Mouse (Mus musculus): ENCODE measurements around the gene Cd274.

Gene Cd274

DNA sequence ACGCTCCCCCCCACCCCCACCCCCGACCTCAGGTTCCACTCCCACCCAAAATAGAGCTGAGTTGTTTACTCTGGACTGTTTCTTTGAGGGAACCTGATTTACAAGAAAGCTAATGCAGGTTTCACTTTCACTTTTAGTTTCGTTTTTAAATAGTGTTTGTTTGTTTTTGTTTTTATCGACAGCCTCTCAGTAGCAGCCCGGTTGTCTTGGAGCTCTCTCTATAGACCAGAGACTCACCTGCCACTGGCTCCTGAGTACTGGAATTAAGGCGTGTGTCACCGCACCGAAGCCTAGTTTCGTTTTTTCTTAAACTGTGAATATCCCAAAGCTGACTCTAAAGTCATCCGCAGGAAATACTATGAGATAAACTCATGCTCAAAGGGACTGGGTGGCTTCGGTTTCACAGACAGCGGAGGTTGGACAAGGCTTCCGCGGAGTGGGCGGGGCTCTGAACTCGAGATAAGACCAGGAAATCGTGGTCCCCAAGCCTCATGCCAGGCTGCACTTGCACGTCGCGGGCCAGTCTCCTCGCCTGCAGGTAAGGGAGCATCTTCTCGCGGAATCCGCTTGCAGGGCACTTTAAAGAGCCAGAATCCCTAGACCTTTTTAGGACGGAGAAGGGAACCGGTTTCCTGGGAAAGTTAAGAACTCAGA is at the start of gene Cd274, which contains the start of gene Plgrkt:
TSS of gene Cd274 (plus strand) at position 487 of the 654 bp plus-strand sequence.
TSS of gene Plgrkt (minus strand) at position 422 of the 654 bp plus-strand sequence.
- DNase-seq (ENCODE audit: low spot score), result peak; percentile 30

DNA sequence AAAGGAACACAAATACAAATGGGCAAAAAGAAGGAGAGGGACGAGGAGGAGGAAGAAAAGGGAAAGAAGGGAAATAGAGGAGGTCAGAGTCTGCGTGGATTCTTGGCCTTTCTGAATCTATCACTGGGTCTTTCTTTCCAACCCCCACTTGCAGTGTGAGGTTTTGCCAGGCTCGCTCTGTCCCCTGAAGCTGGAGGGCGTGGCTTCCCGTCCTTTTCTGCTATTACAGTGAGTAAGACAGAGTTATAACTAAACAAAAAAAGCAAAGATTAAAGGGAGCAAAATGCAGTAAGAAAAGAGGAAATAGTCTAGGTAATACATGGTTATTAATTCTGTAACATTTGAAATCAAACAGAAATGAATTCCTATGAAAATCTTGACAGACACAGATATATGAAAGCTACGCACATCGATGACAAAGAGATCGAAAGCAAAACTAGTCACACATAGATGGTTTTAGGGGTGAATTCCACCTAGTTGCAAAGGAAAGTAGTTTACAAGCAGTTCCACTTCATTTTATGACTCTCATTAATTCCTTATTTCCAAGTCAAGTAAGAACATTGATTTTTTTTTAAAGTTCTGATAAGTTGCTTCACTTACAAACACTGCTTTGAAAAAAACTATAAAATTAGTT is 43.7 kb upstream of the Cd274 start:
- no peak for DNase-seq (ENCODE audit: low spot score)

- DNase-seq (ENCODE audit: low spot score), result no peak
Measured at GRCm38 (mm10) chr19:29325053-29325851, 42.0 kb upstream of the Cd274 start, which contains the start of gene Insl6. Insl6 (minus strand) TSS chr19:29325356.

- DNase-seq (ENCODE audit: low spot score), result no peak
Measured at GRCm38 (mm10) chr19:29325852-29326180, 41.4 kb upstream of the Cd274 start.

DNA sequence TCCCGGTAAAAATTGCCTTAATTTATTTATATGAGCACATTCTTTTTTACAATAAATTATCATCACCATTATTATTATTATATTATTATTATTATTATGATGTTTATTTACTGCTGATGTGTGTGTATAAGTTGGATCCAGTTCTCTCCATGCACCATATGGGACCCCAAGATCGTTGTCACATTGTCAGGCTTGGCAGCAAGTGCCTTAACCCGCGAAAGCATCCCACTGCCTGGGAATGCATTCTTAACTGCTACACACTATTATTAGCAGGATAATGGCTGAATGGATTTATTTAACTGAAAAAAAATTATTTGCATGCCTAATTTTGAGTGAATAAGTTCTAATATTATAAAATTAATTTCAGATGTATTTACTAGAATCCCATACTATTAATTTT is 40.9 kb upstream of the Cd274 start:
- no peak for DNase-seq (ENCODE audit: low spot score)

DNA sequence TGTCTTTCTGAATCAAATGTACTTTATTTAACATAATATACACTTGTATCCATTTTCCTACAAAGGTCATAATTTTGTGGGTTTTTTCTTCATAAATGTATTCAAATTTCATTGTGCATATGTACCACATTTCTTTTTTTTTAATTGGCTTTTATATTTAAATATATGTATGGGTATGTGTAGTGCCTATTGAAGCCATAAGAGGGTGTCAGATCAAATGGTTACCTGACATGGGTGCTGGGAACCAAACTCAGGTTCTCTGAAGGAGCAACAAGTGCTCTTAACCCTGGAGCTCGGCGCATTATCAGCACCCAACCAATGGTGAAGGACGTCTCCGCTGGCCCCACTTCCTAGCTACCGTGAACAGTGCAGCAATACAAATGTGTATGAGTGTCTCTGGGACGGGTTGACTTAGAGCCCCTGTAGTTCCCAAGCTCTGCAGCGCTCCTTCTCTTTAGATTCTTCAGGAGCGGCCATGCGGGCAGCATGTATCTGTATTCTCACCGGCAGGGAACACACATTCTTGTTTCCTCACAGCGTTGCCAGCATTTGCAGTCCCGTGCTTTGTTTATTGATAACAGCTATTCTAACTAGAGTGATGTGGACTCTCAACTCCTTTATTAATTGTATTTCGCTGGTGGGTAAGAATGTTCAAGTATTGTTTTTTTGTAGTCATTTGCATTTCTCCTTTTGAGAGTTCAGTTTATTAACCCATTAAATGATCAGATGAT is 40.3 kb upstream of the Cd274 start:
- no peak for DNase-seq (ENCODE audit: low spot score)

DNA sequence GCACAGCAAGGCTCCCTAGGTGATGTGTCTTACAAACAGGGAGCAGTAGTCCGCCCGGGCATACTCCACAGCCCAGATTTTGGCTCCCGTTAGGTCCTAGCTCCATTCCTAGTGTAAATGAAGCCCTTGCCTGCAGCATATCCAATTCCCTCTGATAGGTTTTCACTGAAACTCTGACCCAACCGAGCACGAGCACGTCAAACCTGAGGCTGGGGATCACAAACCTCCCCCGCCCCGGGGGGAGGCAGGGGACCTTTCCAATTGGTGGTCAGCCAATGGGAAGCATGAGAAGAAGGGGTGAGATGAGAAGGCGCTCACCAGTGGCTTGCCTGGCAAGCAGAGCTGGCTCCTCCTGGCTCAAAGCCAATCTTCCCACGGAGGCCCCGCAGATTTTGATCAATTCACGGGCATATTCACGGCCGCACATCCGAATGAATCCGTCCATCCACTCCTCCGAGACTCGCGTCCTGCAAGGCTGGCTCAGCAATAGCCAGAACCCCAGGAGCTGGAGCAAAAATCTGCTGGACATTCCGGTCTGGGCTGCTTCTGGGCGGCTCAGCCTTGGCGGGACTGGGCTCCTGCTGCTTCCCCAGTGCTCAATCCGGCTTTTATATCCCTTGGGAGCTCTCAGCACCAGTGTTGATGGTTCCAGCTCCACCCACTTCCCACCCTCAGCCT is 33.0 kb upstream of the Cd274 start, which contains the start of gene Rln1:
TSS of gene Rln1 (minus strand) at position 603 of the 678 bp plus-strand sequence.
- no peak for DNase-seq (ENCODE audit: low spot score)

- no peak for DNase-seq (ENCODE audit: low spot score)
Measured at GRCm38 (mm10) chr19:29336624-29337023, 30.6 kb upstream of the Cd274 start.

- DNase-seq (ENCODE audit: low spot score), result no peak
Measured at GRCm38 (mm10) chr19:29341029-29341428, 26.2 kb upstream of the Cd274 start.

GRCm38 (mm10) chr19:29342281-29342680 is 25.0 kb upstream of the Cd274 start:
- no peak for DNase-seq (ENCODE audit: low spot score)

DNA sequence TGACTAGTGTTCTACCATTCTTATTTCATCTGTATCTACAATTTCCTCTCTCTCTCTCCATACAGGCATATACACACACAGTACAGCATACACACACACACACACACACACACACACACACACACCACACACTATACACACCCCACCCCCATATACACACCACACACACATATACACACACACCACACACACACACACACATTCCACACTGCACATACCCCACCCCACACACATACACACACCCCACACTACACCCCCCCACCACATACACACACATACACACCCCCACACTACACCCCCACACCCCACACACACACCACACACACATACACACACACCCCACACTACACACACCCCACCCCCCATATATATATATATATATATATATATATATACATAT is 22.4 kb upstream of the Cd274 start:
- DNase-seq (ENCODE audit: low spot score), result no peak

DNA sequence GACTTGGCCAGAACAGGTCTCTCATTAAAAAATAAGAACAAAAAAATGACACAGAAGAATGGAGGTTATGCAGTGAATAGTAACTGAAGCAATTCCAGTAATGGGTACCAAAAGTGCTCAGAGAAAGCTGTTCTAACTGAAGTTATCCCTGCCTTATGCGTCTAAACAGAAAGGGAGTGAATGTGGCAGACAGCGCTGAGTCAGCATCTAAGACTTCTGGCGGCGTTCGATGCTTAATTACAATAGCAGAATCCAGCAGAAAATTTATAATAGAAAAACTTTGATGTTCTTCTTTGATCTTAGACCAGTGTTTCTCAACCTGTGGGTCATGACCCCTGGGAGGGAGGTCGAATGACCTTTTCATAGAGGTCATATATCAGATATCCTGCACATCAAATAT is 21.6 kb upstream of the Cd274 start:
- DNase-seq (ENCODE audit: low spot score), result no peak

- DNase-seq (ENCODE audit: low spot score), result no peak
Measured at GRCm38 (mm10) chr19:29350991-29351390, 16.3 kb upstream of the Cd274 start.

- peak; percentile 57 for DNase-seq (ENCODE audit: low spot score)
Measured at GRCm38 (mm10) chr19:29354895-29355877, 12.1 kb upstream of the Cd274 start.

GRCm38 (mm10) chr19:29356281-29356680 is 11.0 kb upstream of the Cd274 start:
- DNase-seq (ENCODE audit: low spot score), result no peak

DNA sequence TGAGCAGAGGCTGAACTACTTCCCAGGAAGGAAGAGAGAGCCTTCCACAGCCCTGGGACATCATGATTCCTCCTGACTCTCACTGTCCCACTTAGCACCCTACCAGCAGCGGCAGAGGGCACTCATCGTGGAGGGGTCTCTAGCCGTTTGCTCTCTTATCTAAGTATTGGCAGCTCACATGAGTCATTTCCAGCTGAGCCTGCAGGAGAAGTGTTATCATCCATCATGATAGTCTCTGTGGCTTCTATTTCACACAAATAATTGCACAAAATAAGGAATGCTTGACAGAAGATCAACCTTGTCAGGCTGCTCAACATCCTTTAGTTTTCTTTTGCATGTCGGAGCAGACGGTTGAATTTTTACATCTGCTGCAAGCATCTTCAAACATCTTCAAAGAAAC is 7.0 kb upstream of the Cd274 start:
- DNase-seq (ENCODE audit: low spot score), result no peak

GRCm38 (mm10) chr19:29361468-29362130 is 5.7 kb upstream of the Cd274 start:
- DNase-seq (ENCODE audit: low spot score), result peak; percentile 90

DNA sequence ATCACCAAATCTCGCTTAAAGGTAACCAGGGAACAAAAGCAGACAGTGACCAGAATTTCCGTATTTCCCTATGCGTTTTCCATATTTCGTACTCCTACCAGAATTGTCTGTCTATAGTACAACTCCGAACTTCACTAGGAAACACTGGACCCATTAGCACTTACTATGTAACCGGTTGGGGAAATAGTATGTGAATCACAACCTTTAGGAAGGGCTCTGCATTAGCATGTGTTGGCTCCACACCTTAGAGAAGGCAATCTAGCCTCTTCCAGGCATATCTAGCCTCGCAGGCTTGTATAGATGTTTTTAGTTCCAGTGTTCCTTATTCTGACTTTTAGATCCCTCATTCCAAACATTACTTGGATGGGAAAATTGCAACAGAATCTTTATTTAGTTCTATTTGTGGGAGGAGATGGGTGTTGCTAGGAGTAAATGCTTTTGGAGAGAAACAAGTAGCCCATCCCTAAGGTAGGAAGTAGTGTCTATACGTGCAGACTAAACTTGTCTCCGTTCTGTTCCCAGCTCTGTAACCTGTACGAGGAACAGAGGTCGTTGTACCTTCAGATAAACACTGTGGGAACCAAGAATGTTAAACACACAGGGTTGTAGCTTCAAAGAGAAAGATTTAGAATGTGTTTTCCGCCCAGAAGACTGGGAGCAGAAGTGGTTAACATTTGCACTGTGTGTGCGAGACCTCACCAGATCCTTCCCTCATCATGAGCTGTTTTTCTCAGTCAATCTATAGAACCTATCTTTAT is 4.9 kb upstream of the Cd274 start:
- DNase-seq (ENCODE audit: low spot score), result no peak

DNA sequence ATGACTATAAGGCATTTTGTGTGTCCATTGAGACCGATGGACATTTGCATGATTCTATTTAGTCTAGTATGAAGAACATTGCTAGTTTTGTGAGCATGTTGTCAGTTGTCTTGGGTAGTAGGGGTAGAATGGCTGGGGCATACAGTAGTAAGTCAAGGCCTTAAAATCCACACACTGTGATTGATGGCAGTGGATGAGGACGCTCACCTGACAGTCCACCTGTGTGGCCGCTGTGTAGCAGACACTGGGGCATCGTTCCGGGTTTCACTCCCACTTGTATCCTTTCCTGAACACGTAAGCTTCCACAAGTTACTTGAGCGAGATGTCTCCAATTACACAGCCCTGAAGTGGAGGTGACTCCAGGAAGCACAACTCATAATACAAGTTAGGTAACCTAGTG is 3.7 kb upstream of the Cd274 start:
- DNase-seq (ENCODE audit: low spot score), result no peak

Data from left cerebral cortex, adult 11 months (tissue).